Mouse (Mus musculus): Measurements from ENCODE around the gene Pxn.
"Not testable (repeated sequence)": the region's sequence is repeated elsewhere in the genome, so short reads cannot be mapped to it uniquely, and the experiment has no call there.

Gene Pxn

DNA sequence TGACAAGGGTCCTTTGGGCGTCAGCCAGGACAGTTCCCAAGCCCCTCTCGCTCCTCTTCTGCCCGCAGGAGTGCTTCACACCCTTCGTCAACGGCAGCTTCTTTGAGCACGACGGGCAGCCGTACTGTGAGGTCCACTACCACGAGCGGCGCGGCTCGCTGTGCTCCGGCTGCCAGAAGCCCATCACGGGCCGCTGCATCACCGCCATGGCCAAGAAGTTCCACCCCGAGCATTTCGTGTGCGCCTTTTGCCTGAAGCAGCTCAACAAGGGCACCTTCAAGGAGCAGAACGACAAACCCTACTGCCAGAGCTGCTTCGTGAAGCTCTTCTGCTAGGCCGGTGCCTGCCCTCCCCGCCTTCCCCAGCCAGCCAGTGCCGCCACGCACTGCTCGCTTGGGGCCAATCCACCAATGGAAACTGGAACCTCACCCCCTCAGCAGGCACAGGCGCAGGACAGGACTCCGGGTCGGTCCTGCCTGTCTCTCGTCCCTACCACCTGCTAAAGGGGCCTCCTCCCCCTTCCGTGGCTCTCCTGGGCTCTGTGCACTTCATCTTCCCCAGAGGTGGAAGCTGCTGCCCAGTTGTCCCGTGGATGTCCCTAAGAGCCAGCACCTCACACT, 47.4 kb downstream of the Pxn start:
- DNase-seq (ENCODE audit: low spot score) = no peak

DNA sequence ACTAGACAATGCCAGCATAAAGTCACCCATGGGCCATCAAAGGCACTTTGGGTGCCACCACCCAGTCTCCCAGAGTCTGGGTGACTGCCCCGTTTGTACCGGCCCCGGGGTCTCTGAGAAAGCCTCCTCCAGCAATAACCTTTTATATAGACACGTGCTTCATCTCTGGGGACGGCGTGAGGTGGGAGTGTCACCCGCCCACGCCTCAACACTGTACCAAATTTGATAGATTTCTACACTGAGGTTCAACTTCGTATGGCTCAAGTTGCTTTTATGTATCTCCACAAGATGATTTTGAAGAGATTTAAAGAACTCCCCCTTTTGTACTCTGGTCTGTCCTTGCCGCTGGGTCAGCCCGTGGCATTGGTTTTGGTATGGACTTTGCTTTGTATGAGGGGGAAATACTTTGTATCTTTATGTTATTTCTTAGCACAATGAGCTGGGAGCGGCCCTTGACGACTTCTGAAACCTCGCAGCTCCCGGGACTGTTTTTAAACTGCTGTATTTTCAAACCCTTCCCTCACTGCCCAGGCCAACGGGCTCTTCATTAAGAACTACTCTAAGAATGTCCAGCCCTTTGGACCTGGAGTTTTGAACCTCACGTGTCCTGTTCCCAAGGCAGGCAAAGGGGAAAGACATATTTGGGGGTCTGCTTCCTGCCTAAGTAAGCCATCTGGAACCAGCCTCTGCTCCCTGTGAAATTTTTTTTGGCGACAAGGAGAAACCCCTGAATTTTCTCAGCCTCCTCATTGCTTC, 48.2 kb downstream of the Pxn start:
- DNase-seq (ENCODE audit: low spot score) = no peak

DNA sequence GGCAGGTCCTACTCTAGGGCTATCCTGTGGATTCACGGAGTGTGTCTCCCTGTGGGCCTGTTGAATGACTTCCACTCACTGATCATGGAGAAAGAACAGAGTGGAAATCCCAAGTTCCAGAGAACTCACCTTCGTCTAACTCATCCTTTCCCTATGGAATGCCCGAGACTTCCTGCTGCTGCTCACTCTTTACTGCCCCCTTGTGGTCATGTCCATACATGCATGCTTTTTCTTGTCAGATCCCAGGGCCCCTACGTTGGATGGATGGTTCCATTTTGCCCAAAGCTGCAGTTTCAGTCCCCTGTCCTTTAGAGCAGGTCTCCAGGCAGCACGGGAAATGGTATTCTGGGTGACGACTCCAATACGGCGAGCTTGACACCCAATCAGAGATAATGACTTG, 49.7 kb downstream of the Pxn start:
- DNase-seq (ENCODE audit: low spot score) = no peak

DNA sequence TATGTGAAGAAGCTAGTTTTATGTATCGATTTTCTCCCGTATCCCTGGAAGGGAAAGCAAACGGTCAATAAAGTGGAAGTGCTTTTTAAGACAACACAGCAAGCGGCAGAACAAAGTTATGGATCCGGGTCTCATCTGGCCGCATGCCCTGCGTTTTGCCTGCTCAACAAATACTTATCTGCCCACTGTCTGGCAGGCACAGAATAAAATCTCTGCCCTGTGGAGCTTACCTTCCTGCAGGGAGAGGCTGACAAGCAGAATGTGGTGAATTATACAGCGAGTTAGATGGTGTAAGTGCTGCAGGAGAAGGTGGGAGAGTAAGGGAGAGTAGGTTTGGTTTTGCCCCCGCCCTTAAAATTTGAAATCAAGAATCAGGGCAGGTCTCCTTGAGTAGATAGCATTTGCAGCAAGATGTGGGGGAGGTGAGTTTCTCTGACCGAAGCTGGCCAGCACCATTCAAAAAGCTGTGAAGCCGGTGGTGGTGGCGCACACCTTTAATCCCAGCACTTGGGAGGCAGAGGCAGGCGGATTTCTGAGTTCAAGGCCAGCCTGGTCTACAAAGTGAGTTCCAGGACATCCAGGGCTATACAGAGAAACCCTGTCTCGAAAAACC, 51.8 kb downstream of the Pxn start:
- DNase-seq (ENCODE audit: low spot score) = no peak

DNA sequence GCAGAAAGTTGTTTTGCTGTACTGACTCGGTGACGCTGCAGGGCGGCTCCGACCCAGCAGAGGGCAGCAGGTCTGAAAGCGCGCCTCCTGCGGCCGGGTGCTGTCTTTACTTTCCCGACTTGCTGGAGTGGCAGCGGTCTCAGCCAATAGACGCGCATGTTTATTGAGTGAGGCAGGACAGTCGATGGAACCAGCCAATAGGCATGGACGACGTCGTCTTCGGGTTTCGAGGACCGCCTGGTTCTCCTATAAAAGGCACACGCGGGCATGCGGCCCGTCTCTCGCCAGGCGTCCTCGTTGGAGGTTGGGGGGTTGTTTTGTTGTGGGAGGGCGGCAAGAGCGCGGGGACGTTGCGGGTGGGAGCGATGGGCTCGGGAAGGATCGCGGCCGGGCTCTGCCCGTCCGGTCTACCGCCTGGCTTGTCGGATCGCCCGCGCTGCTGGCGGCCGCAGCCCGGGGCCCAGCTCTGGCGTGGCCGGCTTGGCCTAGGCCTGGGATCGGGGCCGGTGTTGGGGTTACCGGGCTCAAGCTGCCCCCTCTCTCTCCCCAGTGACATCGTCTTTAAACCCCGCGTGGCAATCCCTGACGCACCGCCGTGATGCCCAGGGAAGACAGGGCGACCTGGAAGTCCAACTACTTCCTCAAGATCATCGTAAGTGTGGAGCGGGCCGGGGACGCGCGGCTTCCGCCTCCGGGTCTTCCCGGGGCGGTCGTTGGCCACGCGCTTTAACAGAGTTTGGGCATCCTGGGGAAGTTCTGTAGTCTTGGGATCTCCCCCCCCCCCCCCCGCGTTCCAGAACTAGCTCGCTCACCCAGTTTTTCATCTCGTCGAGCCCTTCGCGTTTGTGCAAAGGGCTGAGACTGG, 53.0 kb downstream of the Pxn start, which contains the start of gene Rplp0:
TSS of gene Rplp0 (plus strand) at position 231 of the 865 bp plus-strand sequence.
- peak; percentile 100 for DNase-seq (ENCODE audit: low spot score)

DNA sequence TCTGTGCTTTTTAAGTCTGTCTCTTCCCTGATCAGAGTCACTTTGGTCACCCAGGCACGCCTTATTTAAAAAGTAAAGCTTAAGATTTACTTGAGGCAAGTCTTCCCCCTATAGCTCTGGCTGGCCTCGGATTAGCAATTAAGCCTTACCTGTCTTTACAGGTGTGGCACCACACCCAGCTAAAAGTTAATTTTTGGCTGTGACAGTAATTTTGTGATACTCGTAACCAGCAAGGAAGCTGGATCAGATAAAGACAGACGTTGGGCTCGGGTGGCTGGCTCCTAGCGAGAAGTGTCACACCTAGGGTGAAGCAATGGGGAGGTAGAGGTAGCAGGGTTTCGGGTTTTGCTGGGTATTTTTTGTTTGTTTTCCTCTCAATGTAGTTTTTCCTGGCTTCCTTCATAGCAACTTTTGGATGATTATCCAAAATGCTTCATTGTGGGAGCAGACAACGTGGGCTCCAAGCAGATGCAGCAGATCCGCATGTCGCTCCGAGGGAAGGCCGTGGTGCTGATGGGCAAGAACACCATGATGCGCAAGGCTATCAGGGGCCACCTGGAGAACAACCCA, 53.9 kb downstream of the Pxn start:
- DNase-seq (ENCODE audit: low spot score) = no peak

DNA sequence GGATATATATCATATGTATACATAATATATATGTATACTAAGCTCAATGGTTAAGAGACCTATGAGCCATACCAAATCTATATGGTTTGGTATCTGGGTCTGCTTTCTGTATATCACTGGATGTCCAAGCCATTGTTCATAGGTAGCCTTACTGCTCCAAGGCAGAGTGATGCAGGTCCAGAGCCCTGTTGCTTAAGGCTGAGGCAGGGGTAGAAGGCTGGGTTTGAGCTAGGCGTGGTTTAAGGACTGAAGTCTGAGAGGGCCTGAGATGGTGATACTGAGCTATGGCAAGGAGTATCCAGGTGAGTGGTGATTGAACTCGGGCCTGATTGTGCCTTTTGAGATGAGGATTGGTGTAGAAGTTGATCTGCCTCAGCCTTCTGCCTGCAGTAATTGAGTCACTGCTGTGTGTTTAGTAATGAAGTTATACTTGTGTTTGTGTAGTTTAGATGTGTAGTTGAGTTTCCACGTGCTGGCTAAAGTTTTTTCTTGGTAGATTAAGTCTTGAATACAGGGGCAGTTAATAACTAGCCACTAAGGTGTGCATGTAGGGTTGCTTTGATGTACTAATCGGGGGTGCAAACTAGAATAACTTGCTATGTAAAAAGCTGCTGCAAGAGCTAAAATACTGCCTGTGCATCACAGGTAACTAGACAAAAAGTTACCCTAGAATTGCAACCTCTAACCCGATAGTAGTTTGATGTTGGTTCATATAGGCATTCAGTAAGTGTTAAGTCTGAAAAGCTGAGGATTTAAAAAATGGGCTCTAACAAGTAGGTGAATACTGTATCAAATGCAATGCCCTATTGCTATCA, 57.5 kb downstream of the Pxn start:
- no peak for DNase-seq (ENCODE audit: low spot score)

DNA sequence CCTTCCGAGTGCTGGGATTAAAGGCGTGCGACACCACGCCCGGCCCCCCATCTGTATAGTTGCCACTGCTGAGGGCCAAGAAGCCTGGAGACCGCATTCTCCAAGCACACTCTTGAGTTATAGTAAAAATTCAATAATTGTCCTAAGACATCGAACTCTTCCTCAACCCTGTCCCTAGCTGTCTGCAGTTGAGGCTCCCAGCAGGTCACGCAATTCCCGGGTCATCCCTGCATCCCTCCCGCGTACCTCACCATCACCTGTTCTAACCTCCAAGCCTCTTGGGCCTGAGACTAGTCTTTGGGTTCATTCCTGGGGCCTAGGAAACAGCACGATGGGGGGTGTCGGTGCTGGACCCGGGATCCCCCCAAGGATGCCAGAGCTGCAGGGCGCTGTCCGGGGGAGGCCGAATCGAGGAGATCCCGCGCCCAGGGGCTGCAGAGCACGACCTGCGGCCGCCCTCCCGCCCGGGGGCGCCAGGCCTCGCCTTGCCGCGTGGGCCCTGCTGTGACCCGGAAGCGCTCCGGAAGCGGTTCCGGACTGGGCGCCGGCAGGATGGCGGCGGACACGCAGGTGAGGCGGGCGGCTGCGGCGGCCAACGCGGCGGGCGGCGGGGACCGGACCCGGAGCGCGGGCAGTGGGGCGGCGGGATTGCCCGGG, 58.4 kb downstream of the Pxn start, which contains the start of gene Gcn1l1:
TSS of gene Gcn1l1 (plus strand) at position 518 of the 657 bp plus-strand sequence.
- DNase-seq (ENCODE audit: low spot score) = peak; percentile 83

DNA sequence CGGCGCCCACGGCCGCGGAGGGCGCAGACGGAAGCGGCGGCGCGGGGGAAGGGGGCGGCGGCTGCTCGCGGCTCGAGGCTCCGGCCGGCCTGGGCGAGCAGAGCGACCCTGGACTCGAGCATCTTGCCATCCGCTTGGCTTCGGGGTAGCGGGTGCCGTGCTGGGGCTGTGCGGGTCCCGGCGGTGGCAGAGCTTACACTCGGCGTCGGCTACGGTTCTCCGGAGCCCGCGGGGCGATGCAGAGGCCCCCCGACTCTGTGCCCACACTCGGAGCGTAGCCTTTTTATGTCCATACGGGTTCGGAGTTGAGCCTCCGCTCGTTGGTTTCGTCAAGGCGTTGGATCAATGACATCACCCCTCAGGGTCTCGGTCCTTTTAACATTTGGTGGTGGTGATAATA, 58.9 kb downstream of the Pxn start:
- DNase-seq (ENCODE audit: low spot score) = no peak

DNA sequence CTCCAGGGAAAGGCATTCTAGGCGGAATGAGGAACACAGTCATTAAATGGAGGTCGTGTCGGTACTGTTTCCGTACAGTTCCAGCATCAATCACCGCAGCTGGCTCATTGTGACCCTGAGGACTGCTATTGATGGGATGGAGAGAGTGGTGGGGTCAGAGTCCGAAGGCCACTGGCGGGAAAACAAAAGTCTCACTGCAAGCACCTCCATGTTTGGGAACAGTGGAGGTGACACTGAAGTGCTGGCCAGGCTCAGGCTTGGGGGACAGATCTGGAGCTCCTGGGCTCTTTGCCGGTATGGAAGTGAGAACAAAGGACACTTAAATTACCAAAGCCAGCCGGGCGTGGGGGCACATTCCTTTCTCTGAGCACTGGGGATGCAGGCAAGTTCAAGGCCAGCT, 62.2 kb downstream of the Pxn start:
- DNase-seq (ENCODE audit: low spot score) = no peak

DNA sequence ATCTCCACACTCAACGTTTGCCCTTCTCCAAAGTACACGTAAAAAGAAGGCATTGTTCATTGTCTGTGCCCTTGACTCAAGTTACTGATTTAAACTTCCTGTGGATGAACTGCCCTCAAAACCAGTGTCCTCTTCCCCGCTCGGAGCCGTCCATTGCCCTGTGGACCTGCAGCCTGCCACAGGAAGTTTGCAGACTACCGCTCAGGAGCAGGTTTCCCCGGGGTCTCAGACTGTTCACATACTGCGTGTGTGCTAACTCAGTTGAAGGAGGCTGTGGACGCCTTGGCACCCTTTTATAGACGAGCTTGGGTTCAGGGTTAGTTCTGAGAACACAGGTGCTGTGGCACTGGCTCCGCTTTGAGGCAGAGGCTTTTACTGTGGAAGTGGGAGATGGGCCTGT, 62.8 kb downstream of the Pxn start:
- DNase-seq (ENCODE audit: low spot score) = no peak

DNA sequence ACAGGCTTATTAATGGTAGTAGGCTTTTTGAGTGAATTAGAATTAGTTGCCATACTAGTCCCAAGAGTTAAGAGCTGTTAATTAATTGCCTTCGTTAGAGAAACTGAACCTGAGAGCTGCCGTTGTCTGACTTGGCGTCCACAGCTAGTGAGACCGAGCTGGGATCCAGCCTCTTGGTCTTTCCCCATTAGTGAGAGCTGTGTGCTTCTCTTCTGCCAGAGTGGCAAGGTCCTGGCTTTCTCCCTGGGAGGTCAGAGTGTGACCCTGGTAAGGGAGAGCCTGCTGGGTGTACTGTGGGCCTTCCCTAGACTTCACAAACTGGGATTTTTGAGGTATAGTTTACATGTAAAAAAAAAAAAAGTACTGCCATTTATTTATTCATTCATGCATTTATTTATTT, 63.2 kb downstream of the Pxn start:
- DNase-seq (ENCODE audit: low spot score) = no peak

DNA sequence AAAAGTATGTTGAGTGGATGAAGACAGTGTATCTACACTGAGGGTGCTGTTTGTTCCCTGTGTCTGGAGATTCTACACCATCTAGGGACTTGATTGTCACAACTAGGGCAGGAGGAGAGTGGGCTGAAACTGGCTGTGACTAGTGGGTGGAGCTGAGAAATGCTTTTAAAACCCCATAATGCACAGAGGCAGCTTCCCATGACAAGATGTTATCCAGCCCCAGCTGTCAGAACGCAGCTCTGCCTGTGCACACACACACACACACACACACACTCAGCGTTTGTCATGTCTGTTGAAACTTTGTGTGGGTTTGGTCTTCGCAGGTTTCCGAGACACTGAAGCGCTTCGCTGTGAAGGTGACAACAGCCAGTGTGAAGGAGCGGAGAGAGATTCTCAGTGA, 64.6 kb downstream of the Pxn start:
- DNase-seq (ENCODE audit: low spot score) = no peak

DNA sequence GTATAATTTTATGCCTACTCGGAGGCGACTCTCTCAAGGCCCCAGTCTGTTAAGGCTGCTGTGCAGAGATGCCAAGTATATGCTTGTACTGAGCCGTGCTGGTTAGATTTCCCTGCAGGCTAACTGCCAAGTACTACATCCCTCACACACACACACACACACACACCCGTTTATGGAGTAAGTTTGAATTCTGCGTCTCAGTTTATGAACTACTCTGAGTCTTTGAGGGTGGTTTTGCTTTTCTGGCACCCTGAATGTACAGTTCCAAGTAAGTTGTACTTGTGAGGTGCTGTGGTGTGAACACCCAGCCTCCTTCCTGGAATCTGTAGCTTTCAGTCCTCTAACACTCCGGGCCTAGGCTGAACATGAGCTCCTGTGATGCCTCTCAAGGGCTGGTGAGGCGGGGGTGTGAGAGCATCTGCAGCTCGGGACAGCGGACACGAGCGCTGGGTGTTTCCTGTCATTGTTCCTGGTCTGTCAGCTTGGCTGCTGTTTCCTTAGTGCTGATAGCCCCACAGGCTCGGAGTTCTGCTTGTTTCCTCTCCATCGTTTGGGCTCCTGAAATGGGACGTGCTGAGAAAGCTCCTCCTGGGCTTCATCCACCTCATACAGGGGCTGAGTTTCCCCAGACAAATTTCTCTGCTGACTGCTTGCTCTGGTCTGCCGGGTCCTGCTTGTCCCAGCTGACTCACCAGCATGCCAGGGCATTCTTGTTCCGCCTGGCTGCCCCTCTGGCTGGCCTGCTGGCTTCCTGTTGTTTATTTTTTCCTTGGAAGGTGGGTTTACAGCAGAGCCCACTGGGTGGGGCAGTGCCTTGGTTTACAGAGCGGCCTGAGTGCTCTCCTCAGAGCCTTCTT, 66.4 kb downstream of the Pxn start:
- no peak for DNase-seq (ENCODE audit: low spot score)

DNA sequence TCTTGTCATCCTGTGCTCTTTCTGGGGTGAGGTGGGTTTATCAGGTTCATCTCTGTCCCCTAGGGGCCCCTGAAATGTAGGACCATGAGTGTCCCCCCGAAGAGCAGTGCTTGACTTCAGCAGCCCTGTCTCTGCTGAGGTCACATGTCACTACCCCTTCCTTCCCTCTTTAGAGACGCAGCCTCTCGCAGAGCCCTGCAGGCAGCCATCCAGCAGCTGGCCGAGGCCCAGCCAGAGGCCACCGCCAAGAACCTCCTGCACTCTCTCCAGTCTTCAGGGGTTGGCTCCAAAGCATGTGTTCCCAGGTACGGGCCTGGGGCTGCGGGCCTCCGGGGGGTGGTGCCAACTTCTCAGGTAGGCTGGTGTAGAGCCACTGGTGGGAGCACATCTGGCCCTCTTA, 68.5 kb downstream of the Pxn start:
- DNase-seq (ENCODE audit: low spot score) = peak; percentile 51

DNA sequence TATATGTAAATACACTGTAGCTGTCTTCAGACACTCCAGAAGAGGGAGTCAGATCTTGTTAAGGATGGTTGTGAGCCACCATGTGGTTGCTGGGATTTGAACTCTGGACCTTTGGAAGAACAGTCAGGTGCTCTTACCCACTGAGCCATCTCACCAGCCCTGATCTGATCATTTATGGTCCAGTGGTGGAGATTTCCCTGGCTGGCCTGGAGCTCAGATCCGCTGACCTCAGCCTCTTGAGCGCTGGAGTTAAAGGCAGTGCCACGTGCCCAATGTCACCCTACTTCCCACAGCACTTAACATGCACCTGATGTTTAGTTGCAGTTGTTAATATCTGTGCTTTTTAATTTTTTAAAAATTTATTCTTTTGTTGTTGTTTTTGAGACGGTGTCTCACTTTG, 71.2 kb downstream of the Pxn start:
- DNase-seq (ENCODE audit: low spot score) = not testable (repeated sequence)

DNA sequence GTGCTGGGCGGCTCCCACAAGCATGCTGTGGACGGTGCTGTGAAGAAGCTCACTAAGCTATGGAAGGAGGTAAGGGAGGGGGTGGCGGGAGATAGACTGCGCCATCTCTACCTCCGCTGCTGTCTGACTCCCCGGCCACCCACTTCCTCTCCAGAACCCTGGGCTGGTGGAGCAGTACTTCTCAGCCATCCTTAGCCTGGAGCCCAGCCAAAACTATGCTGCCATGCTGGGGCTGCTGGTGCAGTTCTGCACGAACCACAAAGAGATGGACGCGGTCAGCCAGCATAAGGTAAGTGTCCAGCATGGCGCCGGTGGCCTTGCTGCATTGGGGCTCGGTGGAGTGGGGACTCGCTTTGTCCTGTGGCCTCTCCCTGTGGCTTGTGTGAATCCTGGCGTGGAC, 72.4 kb downstream of the Pxn start:
- no peak for DNase-seq (ENCODE audit: low spot score)

DNA sequence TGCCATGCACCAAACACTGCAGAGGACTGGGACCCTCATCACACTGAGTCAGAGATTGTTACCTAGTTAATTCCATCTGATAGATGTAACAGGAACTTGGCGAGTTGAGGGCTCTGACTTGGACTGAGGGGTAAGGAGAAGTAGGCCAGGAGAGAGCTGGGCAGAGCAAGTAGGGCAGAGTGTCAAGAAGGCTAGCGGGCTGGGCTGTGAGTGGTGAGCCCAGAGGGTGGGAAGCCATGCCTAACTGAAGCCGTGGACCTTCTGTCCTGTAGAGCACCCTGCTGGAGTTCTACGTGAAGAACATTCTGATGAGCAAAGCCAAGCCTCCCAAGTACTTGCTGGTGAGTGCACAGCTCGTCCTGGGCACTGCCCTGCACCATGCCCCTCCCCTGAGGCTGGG, 72.9 kb downstream of the Pxn start:
- no peak for DNase-seq (ENCODE audit: low spot score)

DNA sequence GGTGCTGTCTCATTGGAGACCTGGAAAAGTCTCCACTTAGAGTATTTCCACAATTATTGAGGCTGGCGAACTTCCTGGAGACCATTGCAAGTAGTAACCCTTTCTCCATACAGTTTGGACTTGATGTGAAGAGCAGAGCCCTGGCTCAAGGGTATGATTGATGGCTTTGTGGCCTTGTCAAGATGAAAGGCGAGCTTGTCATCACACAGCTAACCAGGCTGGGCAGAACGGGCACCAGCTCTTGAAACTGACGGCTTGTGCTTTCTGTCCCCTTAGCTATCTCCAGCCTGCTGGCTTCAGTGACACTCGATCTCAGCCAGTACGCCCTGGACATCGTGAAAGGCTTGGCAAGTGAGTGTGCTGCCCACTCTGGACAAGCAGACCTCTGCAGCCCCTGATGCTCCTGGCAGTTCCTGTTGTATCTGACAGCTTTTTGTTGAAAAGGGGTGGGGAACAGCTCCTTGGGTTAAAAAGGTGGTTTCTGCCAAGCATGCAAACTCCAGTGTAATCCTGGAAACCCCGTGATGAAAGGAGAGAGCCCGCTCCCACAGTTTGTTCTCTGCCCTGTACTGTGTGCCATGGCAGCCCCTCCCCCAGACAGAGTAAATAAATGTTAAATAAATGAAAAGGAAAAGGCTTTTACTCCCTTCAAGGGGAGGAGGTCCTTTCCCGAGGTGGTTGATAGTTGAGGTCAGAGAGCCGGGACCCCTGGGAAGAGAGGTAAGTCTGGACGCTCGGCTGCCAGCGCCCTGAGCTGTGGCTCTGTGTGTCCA, 73.9 kb downstream of the Pxn start:
- DNase-seq (ENCODE audit: low spot score) = no peak
